Mouse (Mus musculus): ENCODE measurements around the gene Usp3.

The Usp3 gene

DNA sequence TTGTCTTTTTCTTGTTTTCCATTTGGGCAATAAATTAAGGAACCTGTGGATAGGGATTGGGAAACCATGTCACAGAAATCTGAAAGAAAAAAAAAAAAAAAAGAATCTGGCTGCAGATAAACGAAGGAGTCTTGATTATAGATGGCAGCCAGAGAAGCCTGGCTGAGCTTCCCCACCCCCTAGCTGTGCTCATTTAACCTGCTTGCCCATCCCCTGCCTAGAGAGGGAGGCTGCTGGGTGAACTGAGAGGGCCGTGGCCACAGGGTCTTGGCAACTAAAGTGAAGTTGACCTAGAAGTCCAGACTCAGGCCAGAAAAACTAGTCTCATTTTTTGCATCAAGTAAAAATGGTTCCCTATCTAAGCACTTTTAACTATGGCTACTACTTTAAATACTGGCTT, 82.0 kb downstream of the Usp3 start:
- DNase-seq (ENCODE audit: extremely low spot score, low read depth, low spot score): no peak

DNA sequence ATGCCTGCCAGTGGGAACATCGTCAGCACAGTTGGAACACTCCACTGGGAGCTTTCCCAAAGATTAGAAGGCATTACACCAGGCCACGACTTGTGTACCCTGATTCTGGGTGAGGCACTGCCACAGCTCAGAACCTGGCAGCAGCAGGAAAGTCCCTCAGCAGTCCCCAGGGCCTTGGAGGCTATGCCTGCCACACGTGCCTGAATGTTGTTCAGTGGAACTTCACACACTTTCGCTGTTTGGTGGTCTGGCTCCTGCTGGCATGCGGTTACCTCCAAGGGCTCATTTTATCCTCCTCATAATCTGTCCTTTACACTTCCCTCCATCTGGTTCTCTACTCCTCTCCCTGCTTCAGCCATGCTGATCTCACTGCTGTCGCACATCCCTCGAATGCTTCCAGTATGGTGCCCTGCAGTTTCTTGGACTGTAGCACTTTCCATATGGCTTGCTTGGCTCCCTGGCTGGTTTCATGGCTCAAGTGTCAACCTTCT, 82.5 kb downstream of the Usp3 start:
- DNase-seq (ENCODE audit: extremely low spot score, low read depth, low spot score): no peak

DNA sequence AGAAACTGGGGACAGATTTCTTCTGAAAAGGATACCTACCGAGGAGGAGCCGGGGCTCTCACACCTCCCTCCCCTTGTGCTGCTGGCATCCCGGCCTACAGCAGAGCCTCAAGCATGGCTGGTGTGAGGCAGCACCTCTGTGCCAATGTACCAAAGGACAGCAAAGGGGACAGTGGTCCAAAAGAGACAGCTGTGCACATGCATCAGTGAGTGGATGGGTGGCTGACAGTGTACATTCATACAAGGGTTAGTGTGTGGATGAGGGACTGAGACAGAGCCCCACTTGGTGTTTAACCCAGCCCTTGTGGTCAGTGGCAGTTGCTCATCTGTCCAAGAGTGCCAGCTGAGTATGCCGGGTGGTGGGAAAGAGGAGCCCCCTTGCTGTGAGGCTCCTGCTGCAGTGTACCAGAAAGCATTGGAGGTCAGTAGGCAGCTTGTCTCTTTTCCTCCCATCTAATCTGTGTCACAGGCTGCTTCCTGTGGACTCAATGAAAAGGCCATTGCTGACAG, 84.0 kb downstream of the Usp3 start:
- DNase-seq (ENCODE audit: extremely low spot score, low read depth, low spot score): no peak

DNA sequence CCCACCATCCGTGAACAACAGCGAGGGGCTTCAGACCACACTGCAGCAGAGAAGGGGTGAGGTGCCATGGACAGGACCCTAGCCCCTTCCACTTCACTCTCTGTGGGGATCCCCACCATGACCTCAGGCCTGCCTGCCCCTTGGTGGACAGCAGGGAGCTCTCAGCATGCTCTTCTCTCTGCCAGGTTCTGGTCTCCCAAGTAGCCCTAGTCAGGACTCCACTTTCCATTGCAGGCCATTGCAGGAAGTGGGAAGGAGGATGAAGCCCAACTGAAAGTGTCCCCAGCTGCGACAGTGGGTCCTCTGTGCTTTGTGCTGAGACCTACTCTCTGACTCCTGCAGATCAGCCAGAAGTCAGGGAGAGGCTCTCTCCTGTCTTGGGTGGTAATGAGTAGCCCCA, 85.3 kb downstream of the Usp3 start:
- DNase-seq (ENCODE audit: extremely low spot score, low read depth, low spot score): no peak

DNA sequence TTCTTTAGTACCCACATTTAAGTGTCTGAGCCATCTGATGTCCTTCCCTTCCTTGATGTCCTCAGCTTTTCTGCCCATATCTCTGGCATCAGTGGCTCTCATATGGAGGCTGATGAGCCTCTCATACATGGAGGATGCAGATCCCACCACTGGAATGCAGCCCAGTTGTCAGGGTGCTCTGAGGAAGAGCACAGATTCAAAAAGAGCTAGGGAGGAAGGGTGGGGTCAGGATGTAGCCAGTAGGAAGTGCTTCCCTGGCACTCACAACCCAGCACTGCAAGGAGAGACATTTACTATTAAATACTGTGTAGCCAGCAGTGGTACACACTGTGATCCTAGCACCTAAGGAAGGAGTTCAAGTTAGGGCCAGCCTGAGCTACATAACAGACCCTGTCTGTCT, 86.5 kb downstream of the Usp3 start:
- no peak for DNase-seq (ENCODE audit: extremely low spot score, low read depth, low spot score)

DNA sequence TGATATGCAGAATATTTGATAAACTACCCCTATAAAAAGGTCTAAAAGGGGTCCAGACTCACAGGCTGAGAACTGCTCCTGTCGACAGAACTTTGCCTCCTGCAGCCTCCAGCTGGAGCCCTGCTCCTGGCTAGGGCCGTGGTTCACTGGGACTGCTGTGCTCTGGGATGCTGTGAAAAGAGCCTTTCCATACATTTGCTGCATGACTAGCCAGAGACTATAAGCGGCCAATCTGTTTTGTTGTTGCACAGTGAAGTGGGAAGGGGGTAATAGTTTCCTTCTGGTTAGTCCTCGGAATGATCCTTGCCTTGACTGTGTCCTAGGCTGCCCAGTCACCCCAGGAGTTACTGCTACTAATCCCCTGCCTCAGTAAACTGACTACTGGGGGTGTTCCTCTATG, 86.9 kb downstream of the Usp3 start:
- DNase-seq (ENCODE audit: extremely low spot score, low read depth, low spot score): no peak

DNA sequence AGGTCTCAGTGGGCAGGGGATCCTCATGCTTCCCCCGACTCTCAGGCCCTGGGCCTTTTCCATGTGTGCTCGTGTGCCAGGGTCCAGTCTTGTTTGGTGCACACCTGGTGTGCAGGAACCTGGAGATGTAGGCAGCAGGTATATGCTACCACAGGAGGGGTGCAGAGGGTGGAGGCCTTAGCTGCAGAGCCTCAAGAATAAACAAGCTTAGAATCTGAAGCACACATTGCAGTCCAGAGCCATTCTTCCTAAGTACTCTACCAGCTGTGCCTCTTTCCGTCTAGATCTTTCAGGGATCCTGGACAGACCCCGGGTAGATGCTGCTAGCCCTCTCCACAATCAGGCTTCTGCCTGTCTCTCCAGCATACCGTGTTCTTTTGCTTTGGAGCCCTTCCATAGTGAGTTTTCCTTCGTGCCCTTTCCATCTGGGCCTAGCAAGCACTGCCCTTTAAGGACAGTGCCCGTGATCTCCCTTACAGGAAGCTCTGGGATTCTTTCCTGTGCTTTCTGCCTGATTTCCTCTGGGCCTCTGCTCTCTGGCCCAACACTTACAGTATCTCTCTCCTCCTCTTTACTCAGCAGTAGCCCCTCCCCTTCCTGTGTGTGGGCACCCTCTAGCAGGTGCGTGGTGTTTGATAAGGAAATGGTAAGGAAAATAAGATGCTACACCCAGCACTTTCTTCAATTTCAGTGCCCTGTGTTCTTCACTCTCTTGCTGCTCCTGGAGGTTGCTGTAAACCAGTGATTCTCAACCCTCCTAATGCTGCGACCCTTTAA, 87.6 kb downstream of the Usp3 start:
- DNase-seq (ENCODE audit: extremely low spot score, low read depth, low spot score): no peak

DNA sequence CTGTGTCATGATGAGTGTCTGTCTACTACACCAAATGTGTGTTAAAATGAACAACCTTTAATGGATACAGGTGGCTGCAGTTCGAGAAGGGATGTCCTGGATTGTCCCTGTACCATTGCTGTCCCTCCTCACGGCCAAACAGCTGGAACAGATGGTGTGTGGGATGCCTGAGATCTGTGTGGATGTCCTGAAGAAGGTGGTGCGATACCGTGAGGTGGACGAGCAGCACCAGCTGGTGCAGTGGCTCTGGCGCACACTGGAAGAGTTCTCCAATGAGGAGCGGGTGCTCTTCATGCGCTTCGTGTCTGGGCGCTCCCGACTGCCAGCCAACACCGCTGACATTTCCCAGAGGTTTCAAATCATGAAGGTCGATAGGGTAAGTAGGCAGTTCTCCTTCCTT, 88.4 kb downstream of the Usp3 start:
- DNase-seq (ENCODE audit: extremely low spot score, low read depth, low spot score): no peak

DNA sequence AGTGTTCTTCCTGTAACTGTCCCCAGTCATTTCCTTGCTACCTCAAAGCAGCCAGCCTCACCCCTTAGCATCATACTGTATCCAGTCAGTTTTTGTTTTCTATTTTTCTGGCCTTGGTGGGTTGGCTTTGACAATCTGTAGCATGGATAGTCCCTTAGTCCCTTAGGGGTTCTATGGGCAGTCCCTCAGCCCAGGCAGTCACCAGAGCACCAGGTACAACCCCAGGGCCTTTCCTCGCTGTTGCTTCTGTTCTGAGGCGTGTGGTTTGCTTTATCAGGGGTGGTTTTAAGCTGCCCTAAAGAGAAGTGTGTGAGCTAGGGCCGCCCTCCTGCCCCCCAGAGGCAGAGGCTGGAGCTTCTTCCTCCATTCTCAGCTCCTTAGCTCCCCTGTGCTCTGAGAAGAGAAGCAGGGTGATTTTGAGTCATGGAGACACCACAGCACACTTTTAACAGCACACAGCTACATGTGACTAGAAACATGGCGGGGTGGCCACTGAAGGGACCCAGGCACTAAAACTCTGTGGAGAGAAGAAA, 89.0 kb downstream of the Usp3 start:
- no peak for DNase-seq (ENCODE audit: extremely low spot score, low read depth, low spot score)

DNA sequence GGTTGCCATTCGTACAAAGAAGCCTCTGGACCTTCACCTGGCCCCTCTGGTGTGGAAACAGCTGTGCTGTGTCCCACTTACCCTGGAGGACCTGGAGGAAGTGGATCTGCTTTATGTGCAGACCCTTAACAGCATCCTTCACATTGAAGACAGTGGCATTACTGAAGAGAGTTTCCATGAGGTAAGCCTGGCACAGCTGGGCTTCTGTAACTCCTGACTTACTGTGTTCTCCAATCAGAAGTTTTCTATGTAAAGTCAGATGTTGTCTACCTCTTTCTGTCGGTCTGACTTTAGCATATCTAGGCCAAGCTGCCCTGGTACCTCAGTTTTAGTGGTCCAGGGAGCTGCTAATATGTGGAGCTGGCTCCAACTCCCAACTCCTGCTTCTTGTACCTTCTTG, 91.7 kb downstream of the Usp3 start:
- DNase-seq (ENCODE audit: extremely low spot score, low read depth, low spot score): no peak

DNA sequence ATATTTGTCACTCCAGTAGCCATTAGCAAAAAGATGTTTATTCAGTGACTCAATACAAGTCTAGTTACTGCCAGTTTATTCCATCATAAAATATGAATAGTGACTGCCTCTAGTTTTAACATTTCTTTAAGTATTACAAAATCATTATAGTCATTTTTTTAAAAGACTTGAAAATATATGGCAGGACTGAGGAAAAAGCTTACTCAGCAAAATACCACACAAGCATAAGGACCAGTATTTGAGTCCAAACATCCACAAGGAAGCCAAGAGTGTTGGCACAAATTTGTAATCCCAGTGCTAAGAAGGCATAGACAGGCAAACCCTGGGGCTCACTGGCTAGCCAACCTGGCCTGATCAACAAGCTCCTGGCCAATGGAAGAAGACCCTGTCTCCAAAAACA, 99.0 kb downstream of the Usp3 start:
- DNase-seq (ENCODE audit: extremely low spot score, low read depth, low spot score): no peak

DNA sequence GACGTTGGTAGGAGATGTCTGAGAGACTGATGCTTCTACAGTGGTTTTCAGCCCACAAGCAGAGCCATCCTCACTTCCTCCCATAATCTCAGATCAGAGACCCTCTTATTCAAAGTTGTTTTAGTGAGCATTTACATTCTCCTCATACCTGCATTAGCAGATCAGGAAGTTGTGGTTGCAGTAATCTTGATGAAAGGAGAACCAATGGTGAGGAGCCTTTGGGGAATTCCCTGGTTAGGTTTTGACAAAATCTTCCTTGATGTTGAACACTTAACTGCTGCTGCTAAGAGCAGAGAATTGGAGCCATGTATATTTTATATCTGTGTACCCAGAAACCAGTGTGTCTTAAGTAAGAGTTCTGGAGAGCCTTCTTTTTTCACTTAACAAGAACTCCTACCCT, 100.6 kb downstream of the Usp3 start:
- no peak for DNase-seq (ENCODE audit: extremely low spot score, low read depth, low spot score)

DNA sequence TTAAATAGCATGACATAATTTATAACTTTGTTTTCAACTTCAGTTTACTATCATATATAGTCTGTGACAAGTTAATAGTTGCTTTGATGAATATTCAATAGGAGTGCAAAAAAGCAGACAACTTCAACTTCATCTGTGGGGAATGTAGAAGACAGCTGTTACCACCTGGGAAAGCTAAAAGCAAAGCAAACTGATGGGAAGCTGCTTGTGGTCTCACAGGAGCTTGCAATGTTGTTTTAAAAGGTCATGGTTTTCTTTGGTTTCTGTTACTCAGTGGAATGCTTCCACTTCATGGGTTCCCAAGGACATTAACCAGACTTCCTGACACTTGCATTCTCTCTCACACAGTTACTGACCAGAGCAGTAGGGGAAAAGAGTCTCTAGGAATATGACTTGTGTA, 104.2 kb downstream of the Usp3 start:
- DNase-seq (ENCODE audit: extremely low spot score, low read depth, low spot score): no peak

DNA sequence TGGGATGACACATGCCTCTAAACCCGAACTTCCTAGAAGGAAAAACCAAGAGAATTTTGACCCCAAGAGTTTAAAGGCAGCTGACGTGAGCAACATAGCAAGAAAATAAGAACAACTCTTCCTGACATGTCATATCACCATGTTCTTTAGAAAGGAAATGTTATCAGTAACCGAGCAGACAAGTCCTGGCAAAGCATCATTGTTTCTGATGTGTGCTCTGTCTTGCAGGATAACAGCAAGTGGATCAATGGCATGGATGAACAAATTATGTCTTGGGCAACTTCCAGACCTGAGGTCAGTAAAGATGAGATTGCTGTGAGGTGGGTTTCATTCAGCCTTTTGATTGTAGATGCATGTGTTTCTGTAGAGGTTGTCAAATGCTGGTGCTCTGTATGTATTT, 109.5 kb downstream of the Usp3 start:
- DNase-seq (ENCODE audit: extremely low spot score, low read depth, low spot score): no peak

DNA sequence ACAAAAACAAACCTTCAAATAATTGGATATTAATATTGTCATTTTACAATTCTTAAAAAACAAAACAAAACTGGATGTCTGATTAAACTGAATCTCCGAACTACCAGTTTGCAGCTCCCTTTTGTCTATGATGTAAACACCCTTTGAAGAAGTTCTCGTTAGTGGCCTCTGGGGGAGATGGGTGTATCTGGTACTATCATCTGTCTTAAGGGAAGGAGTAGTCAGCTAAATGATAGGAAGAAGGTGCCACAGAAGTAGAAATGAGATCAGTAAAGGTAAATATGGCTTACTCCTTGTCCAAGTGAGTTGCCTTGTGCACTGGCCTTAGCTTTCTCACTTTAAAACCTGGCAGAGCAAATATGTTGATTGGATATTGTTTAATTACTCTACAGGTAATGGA, 115.2 kb downstream of the Usp3 start:
- no peak for DNase-seq (ENCODE audit: extremely low spot score, low read depth, low spot score)

DNA sequence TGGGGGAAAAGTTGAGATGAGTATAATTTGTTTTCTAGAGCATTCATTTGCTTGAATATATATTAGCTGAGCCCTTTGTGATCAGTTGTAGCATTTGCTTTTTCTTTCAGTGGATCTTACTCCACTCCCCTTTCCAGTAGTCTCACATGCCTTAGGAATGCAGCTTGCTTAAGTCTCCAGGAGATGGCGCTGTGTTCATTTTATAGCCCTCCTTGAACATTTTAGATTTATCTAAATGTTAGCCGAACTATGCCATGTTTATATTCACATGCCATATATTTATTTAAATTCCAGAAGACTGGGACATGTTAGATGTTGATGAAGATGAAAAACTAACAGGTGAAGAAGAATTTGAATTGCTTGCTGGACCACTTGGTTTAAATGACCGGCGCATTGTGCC, 127.9 kb downstream of the Usp3 start:
- DNase-seq (ENCODE audit: extremely low spot score, low read depth, low spot score): peak; percentile 28

Measured in hindlimb bud, embryonic 11.5 days (tissue).